Mouse (Mus musculus) intestine, embryonic 16.5 days (tissue): ENCODE data around the gene Smarca4. TPM values are rescaled to one million over a fixed set of nuclear protein-coding genes. Genes with fewer than 3 reads are reported as not detected.
A peak's percentile ranks its signal among the peaks of the same experiment; 100 is the strongest.

ENCODE experiments used
- ATAC-seq: fragments of 200-750 bp; cut with Nextera tagmentation; 2 replicates; pipeline ENCODE4 v1.8.0; 2017; ENCODE audit warnings: moderate TSS enrichment, moderate library complexity
- H3K27ac ChIP-seq: fragments of 300-500 bp; sonication (generic); 2 replicates; pipeline ENCODE4 v1.5.1; 2014; ENCODE audit warnings: mild to moderate bottlenecking, low read length
- H3K27me3 ChIP-seq: fragments of 300-500 bp; sonication (generic); replicated peaks from 2 replicates; pipeline ENCODE4 v1.6.1; 2014; ENCODE audit warnings: low read length, control low read depth, mixed read lengths; ENCODE audit not compliant: control insufficient read depth, insufficient read depth
- H3K36me3 ChIP-seq: fragments of 300-500 bp; sonication (generic); 2 replicates; pipeline ENCODE4 v1.6.1; 2014; ENCODE audit warnings: low read length, control low read depth; ENCODE audit not compliant: control insufficient read depth, insufficient read depth
- H3K4me1 ChIP-seq: fragments of 300-500 bp; sonication (generic); 2 replicates; pipeline ENCODE4 v1.6.1; 2014; ENCODE audit warnings: low read length, control low read depth, mixed read lengths; ENCODE audit not compliant: control insufficient read depth, insufficient read depth
- H3K4me2 ChIP-seq: fragments of 300-500 bp; sonication (generic); 2 replicates; pipeline ENCODE4 v1.6.1; 2014; ENCODE audit warnings: low read depth, low read length, control low read depth
- H3K4me3 ChIP-seq: fragments of 300-500 bp; sonication (generic); 2 replicates; pipeline ENCODE4 v1.5.1; 2014; ENCODE audit warnings: mild to moderate bottlenecking, low read length
- H3K9ac ChIP-seq: fragments of 300-500 bp; sonication (generic); 2 replicates; pipeline ENCODE4 v1.6.1; 2014; ENCODE audit warnings: low read depth, low read length
- H3K9me3 ChIP-seq: fragments of 300-500 bp; sonication (generic); 2 replicates; pipeline ENCODE4 v1.6.1; 2016; ENCODE audit warnings: low read length, control low read depth; ENCODE audit not compliant: control insufficient read depth
- WGBS: fragments of 180-500 bp; shearing (Covaris S2); extraction: QIAGEN DNeasy Blood & Tissue Kit; methylation state at CpG from one replicate; pipeline ENCODE4 v1.1.7; 2014; 5-methylcytosine and 5-hydroxymethylcytosine counted together
- microRNA counts: library from miRNA; unstranded; fragments of <30 nt; microRNA quantifications from one replicate; lab custom pipeline; 2016
- microRNA-seq: library from miRNA; unstranded; fragments of <30 nt; microRNA quantifications from one replicate; pipeline ENCODE4, GENCODE M21; 2016
- polyA plus RNA-seq: library from polyadenylated mRNA; unstranded; fragments of >200 nt; fragmentation: Nextera tagmentation; extraction: Ambion mirVana; gene quantifications from 2 replicates; pipeline ENCODE4 v1.2.1, GENCODE M21; 2015

Smarca4 gene
- polyA plus RNA-seq, 1 experiment from 2014 or later: 61.2 TPM

GRCm38 (mm10) chr9:21747238-21747774 lies 131.3 kb downstream of the Smarca4 start:
- H3K4me3 ChIP-seq: no peak overlapping the region
- H3K9ac ChIP-seq: no peak overlapping the region
- ATAC-seq: no peak
- H3K27ac ChIP-seq: no peak overlapping the region; the same call in 1 of the 2 replicates
- H3K4me1 ChIP-seq: peaks cover 7% of the 10 kb centered on the region
- H3K9me3 ChIP-seq: no peaks in the 10 kb centered on the region
- peaks cover 55% of the 10 kb centered on the region for H3K36me3 ChIP-seq
- no peaks in the 10 kb centered on the region for H3K27me3 ChIP-seq
- H3K4me2 ChIP-seq: no peak overlapping the region
- WGBS: 85% methylated on average over 3 of the region's 3 CpGs

- H3K9me3 ChIP-seq: no peaks in the 10 kb centered on the region
- no peaks in the 10 kb centered on the region for H3K27me3 ChIP-seq
- H3K27ac ChIP-seq: 0 out of 2 replicates have a peak overlapping the region, but pooled peaks have one; percentile 16
- no peak overlapping the region for H3K4me2 ChIP-seq
- H3K36me3 ChIP-seq: peaks cover 50% of the 10 kb centered on the region
- H3K4me3 ChIP-seq: no peak overlapping the region
- 44% methylated on average over 7 of the region's 7 CpGs for WGBS
- H3K4me1 ChIP-seq: peaks cover 14% of the 10 kb centered on the region
- ATAC-seq: no peak
- H3K9ac ChIP-seq: no peak overlapping the region
These were observed 132.1 kb downstream of the Smarca4 start for GRCm38 (mm10) chr9:21748033-21748432.

- no peak overlapping the region for H3K27ac ChIP-seq
- WGBS: 82% methylated on average over 10 of the region's 10 CpGs
These were observed 132.5 kb downstream of the Smarca4 start for GRCm38 (mm10) chr9:21748491-21748890.

GRCm38 (mm10) chr9:21749382-21750118 lies 133.6 kb downstream of the Smarca4 start:
- Histone ChIP-seq H3K36me3 (peaks cover 40% of the 10 kb centered on the region), H3K4me2 (no peak overlapping the region), H3K27ac (no peak overlapping the region), H3K4me3 (no peak overlapping the region), H3K9me3 (no peaks in the 10 kb centered on the region), H3K9ac (no peak overlapping the region), H3K4me1 (peaks cover 26% of the 10 kb centered on the region), H3K27me3 (no peaks in the 10 kb centered on the region)
- 85% methylated on average over 6 of the region's 6 CpGs for WGBS
- ATAC-seq: no peak

More at GRCm38 (mm10) chr9:21748491-21748890, 132.5 kb downstream of the Smarca4 start:
- peak overlapping the region; percentile 7; the same call in 1 of the 2 replicates for H3K9ac ChIP-seq
- no peaks in the 10 kb centered on the region for H3K9me3 ChIP-seq
- no peak overlapping the region for H3K4me2 ChIP-seq
- no peaks in the 10 kb centered on the region for H3K27me3 ChIP-seq
- no peak for ATAC-seq
- no peak overlapping the region for H3K4me3 ChIP-seq
- H3K36me3 ChIP-seq: peaks cover 50% of the 10 kb centered on the region
- H3K4me1 ChIP-seq: peaks cover 17% of the 10 kb centered on the region

- H3K4me1 ChIP-seq: peaks cover 30% of the 10 kb centered on the region
- ATAC-seq: no peak
- no peak overlapping the region for H3K4me2 ChIP-seq
- peaks cover 35% of the 10 kb centered on the region for H3K36me3 ChIP-seq
- no peak overlapping the region for H3K4me3 ChIP-seq
- no peak overlapping the region for H3K27ac ChIP-seq
- 88% methylated on average over 3 of the region's 3 CpGs for WGBS
- H3K27me3 ChIP-seq: no peaks in the 10 kb centered on the region
- H3K9ac ChIP-seq: no peak overlapping the region
- H3K9me3 ChIP-seq: no peaks in the 10 kb centered on the region
These were observed 134.4 kb downstream of the Smarca4 start for GRCm38 (mm10) chr9:21750370-21750769.

- H3K36me3 ChIP-seq: peaks cover 31% of the 10 kb centered on the region
- ATAC-seq: no peak
- peak overlapping the region; percentile 94 for H3K27ac ChIP-seq
- no peaks in the 10 kb centered on the region for H3K27me3 ChIP-seq
- H3K4me1 ChIP-seq: peaks cover 30% of the 10 kb centered on the region
- H3K4me3 ChIP-seq: no peak overlapping the region
- WGBS: 62% methylated on average over 6 of the region's 6 CpGs
- no peak overlapping the region for H3K9ac ChIP-seq
- H3K9me3 ChIP-seq: no peaks in the 10 kb centered on the region
- no peak overlapping the region for H3K4me2 ChIP-seq
These were observed 135.4 kb downstream of the Smarca4 start for GRCm38 (mm10) chr9:21751347-21751746.

GRCm38 (mm10) chr9:21752252-21752792 lies 136.4 kb downstream of the Smarca4 start:
- peak overlapping the region; percentile 56 for H3K9ac ChIP-seq
- peaks cover 25% of the 10 kb centered on the region for H3K36me3 ChIP-seq

More at GRCm38 (mm10) chr9:21752252-21752792, 136.4 kb downstream of the Smarca4 start:
- 47% methylated on average over 10 of the region's 10 CpGs for WGBS
- Histone ChIP-seq H3K27ac (peak overlapping the region; percentile 94), H3K4me2 (0 out of 2 replicates have a peak overlapping the region, but pooled peaks have one; percentile 12), H3K9me3 (no peaks in the 10 kb centered on the region), H3K4me3 (no peak overlapping the region), H3K4me1 (peaks cover 30% of the 10 kb centered on the region), H3K27me3 (no peaks in the 10 kb centered on the region)
- peak; percentile 70 for ATAC-seq

MicroRNA genes within 50 kb of the gene (microRNA counts, 519-probe panel; counts per million panel counts)
- microRNA mmu-miR-1946b (lab: Ali Mortazavi, UCI): 35.7 counts per million

Small RNA genes lying within 50 kb of the gene (microRNA-seq; reads per million reads assigned to microRNA genes)
- gene Mir1946b: not detected

Other genes starting within 250 kb of the Smarca4 start
- 119 and 127 TPM in 2 replicates for gene Ilf3, start 248.3 kb upstream of the Smarca4 start, polyA plus RNA-seq
- gene Qtrt1, start 204.3 kb upstream of the Smarca4 start, polyA plus RNA-seq: 51.1 and 60.3 TPM in 2 replicates
- gene Dnm2, start 191.3 kb upstream of the Smarca4 start, polyA plus RNA-seq: 77.7 and 82.5 TPM in 2 replicates
- 72.6 and 79.7 TPM in 2 replicates for gene Tmed1, start 105.9 kb upstream of the Smarca4 start, polyA plus RNA-seq
- gene AB124611, start 90.0 kb upstream of the Smarca4 start, polyA plus RNA-seq: 2.1 and 3.2 TPM in 2 replicates
- gene Carm1, start 69.3 kb upstream of the Smarca4 start, polyA plus RNA-seq: 14.3 and 15.1 TPM in 2 replicates
- 22.0 and 23.5 TPM in 2 replicates for gene Timm29, start 23.4 kb upstream of the Smarca4 start, polyA plus RNA-seq
- 34.0 and 34.7 TPM in 2 replicates for gene Yipf2, start 23.3 kb upstream of the Smarca4 start, polyA plus RNA-seq
- gene Ldlr, start 107.3 kb downstream of the Smarca4 start, polyA plus RNA-seq: 86.7 and 88.2 TPM in 2 replicates
- gene Spc24, start 144.1 kb downstream of the Smarca4 start, polyA plus RNA-seq: 85.5 and 106 TPM in 2 replicates
- gene Kank2, start 182.6 kb downstream of the Smarca4 start, polyA plus RNA-seq: 9.7 and 9.9 TPM in 2 replicates
- 17.3 and 18.4 TPM in 2 replicates for gene Angptl8, start 219.3 kb downstream of the Smarca4 start, polyA plus RNA-seq
- gene Dock6, start 236.5 kb downstream of the Smarca4 start, polyA plus RNA-seq: 23.3 and 24.7 TPM in 2 replicates